Mouse (Mus musculus) kidney, postnatal 0 days (tissue): ENCODE measurements around the gene Ntrk1. TPM values are rescaled to one million over a fixed set of nuclear protein-coding genes. Genes with fewer than 3 reads are reported as not detected.

Experiments
- ATAC-seq: fragments of 200-750 bp; cut with Nextera tagmentation; replicated peaks from 2 replicates; pipeline ENCODE4 v1.8.0; 2017; ENCODE audit warnings: low read depth, moderate number of reproducible peaks, moderate TSS enrichment, moderate library complexity; ENCODE audit not compliant: low FRiP score
- DNase-seq: peaks from one replicate; pipeline ENCODE4 v3.0.0-alpha.2; 2016; ENCODE audit warnings: low spot score
- H3K27ac ChIP-seq: fragments of 300-500 bp; sonication (generic); 2 replicates; pipeline ENCODE4 v1.5.1; 2014; ENCODE audit warnings: mild to moderate bottlenecking
- H3K27me3 ChIP-seq: fragments of 300-500 bp; sonication (generic); 2 replicates; pipeline ENCODE4 v1.6.1; 2014; ENCODE audit warnings: low read length, mixed read lengths; ENCODE audit not compliant: insufficient read depth
- H3K36me3 ChIP-seq: fragments of 300-500 bp; sonication (generic); 2 replicates; pipeline ENCODE4 v1.6.1; 2014; ENCODE audit warnings: low read length, mixed read lengths; ENCODE audit not compliant: insufficient read depth
- H3K4me1 ChIP-seq: fragments of 300-500 bp; sonication (generic); replicated peaks from 2 replicates; pipeline ENCODE4 v1.6.1; 2014; ENCODE audit warnings: antibody characterized with exemption, low read length, mixed read lengths; ENCODE audit not compliant: insufficient read depth
- H3K4me2 ChIP-seq: fragments of 300-500 bp; sonication (generic); 2 replicates; pipeline ENCODE4 v1.6.1; 2014; ENCODE audit warnings: mild to moderate bottlenecking, low read length, moderate library complexity, mixed read lengths
- H3K4me3 ChIP-seq: fragments of 300-500 bp; sonication (generic); replicated peaks from 2 replicates; pipeline ENCODE4 v1.5.1; 2014; ENCODE audit warnings: low read depth, low read length
- H3K9ac ChIP-seq: fragments of 300-500 bp; sonication (generic); 2 replicates; pipeline ENCODE4 v1.6.1; 2014; ENCODE audit warnings: low read depth, low read length
- H3K9me3 ChIP-seq: fragments of 300-500 bp; sonication (generic); replicated peaks from 2 replicates; pipeline ENCODE4 v1.6.1; 2016; ENCODE audit warnings: low read length, inconsistent platforms, mixed read lengths
- CTCF ChIP-seq: IDR thresholded peaks from 2 replicates; pipeline ENCODE4 v1.5.1; 2016; ENCODE audit warnings: antibody characterized with exemption, low read depth, mild to moderate bottlenecking, moderate library complexity
- WGBS: fragments of 180-500 bp; shearing (Covaris S2); extraction: QIAGEN DNeasy Blood & Tissue Kit; methylation state at CpG from one replicate; pipeline ENCODE4 v1.1.7; 2014; 5-methylcytosine and 5-hydroxymethylcytosine counted together
- polyA plus RNA-seq: library from polyadenylated mRNA; unstranded; fragments of >200 nt; fragmentation: Nextera tagmentation; extraction: Ambion mirVana; gene quantifications from 2 replicates; pipeline ENCODE4 v1.2.1, GENCODE M21; 2015

Ntrk1 gene
- polyA plus RNA-seq, 1 experiment from 2014 or later, result 2.3 TPM

GRCm38 (mm10) chr3:87767764-87768163 lies 27.2 kb downstream of the Ntrk1 start:
- ATAC-seq (peak; percentile 41), DNase-seq (peak; percentile 55)
- no peak for TF ChIP-seq CTCF
- Histone ChIP-seq H3K36me3 (no peaks in the 10 kb centered on the region), H3K4me3 (peak overlapping the region; percentile 45), H3K9ac (peak overlapping the region; percentile 55), H3K4me1 (peaks cover 47% of the 10 kb centered on the region), H3K27ac (peak overlapping the region; percentile 86), H3K4me2 (peak overlapping the region; percentile 69), H3K27me3 (no peaks in the 10 kb centered on the region), H3K9me3 (no peaks in the 10 kb centered on the region)
- WGBS, result 10% methylated on average over 8 of the region's 8 CpGs

- Histone ChIP-seq H3K9ac (no peak overlapping the region), H3K27me3 (no peaks in the 10 kb centered on the region), H3K36me3 (no peaks in the 10 kb centered on the region), H3K27ac (peak overlapping the region; percentile 86), H3K4me3 (0 out of 2 replicates have a peak overlapping the region, but pooled peaks have one; percentile 4), H3K4me2 (peak overlapping the region; percentile 41), H3K4me1 (peaks cover 57% of the 10 kb centered on the region), H3K9me3 (no peaks in the 10 kb centered on the region)
- TF ChIP-seq CTCF, result no peak
- 81% methylated on average over 3 of the region's 3 CpGs for WGBS
- ATAC-seq, result no peak
- DNase-seq, result no peak
Observed at GRCm38 (mm10) chr3:87766284-87766667, 28.7 kb downstream of the Ntrk1 start.

- H3K27ac ChIP-seq, result peak overlapping the region; percentile 86
- H3K4me3 ChIP-seq, result 0 out of 2 replicates have a peak overlapping the region, but pooled peaks have one; percentile 4
- peaks cover 52% of the 10 kb centered on the region for H3K4me1 ChIP-seq
- no peak for DNase-seq
- 0 out of 2 replicates have a peak overlapping the region, but pooled peaks have one; percentile 15 for H3K9ac ChIP-seq
- no peaks in the 10 kb centered on the region for H3K9me3 ChIP-seq
- 72% methylated on average over 5 of the region's 5 CpGs for WGBS
- ATAC-seq, result no peak
- H3K4me2 ChIP-seq, result peak overlapping the region; percentile 41
- H3K27me3 ChIP-seq, result no peaks in the 10 kb centered on the region
- no peaks in the 10 kb centered on the region for H3K36me3 ChIP-seq
- no peak for TF ChIP-seq CTCF
Observed at GRCm38 (mm10) chr3:87765631-87766283, 29.2 kb downstream of the Ntrk1 start.

GRCm38 (mm10) chr3:87765091-87765490 lies 29.9 kb downstream of the Ntrk1 start:
- H3K27me3 ChIP-seq, result no peaks in the 10 kb centered on the region
- WGBS, result 31% methylated on average over 10 of the region's 10 CpGs
- ATAC-seq, result no peak
- H3K9me3 ChIP-seq, result no peaks in the 10 kb centered on the region
- H3K4me1 ChIP-seq, result peaks cover 48% of the 10 kb centered on the region
- 0 out of 2 replicates have a peak overlapping the region, but pooled peaks have one; percentile 15 for H3K9ac ChIP-seq
- peak overlapping the region; percentile 10; the same call in 1 of the 2 replicates for H3K4me3 ChIP-seq
- no peaks in the 10 kb centered on the region for H3K36me3 ChIP-seq
- peak; percentile 72 for DNase-seq
- TF ChIP-seq CTCF, result no peak
- peak overlapping the region; percentile 86 for H3K27ac ChIP-seq
- H3K4me2 ChIP-seq, result peak overlapping the region; percentile 41

- peak overlapping the region; percentile 41 for H3K4me2 ChIP-seq
- no peak overlapping the region for H3K9ac ChIP-seq
- 13% methylated on average over 10 of the region's 10 CpGs for WGBS
- H3K4me3 ChIP-seq, result no peak overlapping the region; the same call in 1 of the 2 replicates
- peak; percentile 73 for DNase-seq
- no peaks in the 10 kb centered on the region for H3K9me3 ChIP-seq
- H3K27me3 ChIP-seq, result no peaks in the 10 kb centered on the region
- peak overlapping the region; percentile 86 for H3K27ac ChIP-seq
- no peak for ATAC-seq
- TF ChIP-seq CTCF, result no peak
- peaks cover 3% of the 10 kb centered on the region; the same call in 1 of the 2 replicates for H3K36me3 ChIP-seq
- H3K4me1 ChIP-seq, result peaks cover 48% of the 10 kb centered on the region
Observed at GRCm38 (mm10) chr3:87764506-87764905, 30.5 kb downstream of the Ntrk1 start.

- 7% methylated on average over 15 of the region's 15 CpGs for WGBS
- ATAC-seq, result no peak; the same call in 1 of the 2 replicates
- DNase-seq, result peak; percentile 94
- Histone ChIP-seq H3K36me3 (peaks cover 6% of the 10 kb centered on the region; the same call in 1 of the 2 replicates), H3K9me3 (no peaks in the 10 kb centered on the region), H3K4me3 (0 out of 2 replicates have a peak overlapping the region, but pooled peaks have one; percentile 6), H3K4me1 (peaks cover 54% of the 10 kb centered on the region), H3K4me2 (peak overlapping the region; percentile 41), H3K27ac (peak overlapping the region; percentile 86), H3K9ac (no peak overlapping the region), H3K27me3 (no peaks in the 10 kb centered on the region)
- 0 out of 2 replicates have a peak, but pooled peaks have one; percentile 10 for TF ChIP-seq CTCF
Observed at GRCm38 (mm10) chr3:87763683-87764289, 31.2 kb downstream of the Ntrk1 start.
